Mouse (Mus musculus) olfactory bulb, adult 2 months (tissue): ENCODE data around the gene Bcl2. TPM values are rescaled to one million over a fixed set of nuclear protein-coding genes. Genes with fewer than 3 reads are reported as not detected.

Source experiments
- H3K27ac ChIP-seq: fragments of 200-500 bp; 2 replicates; pipeline ENCODE4 v1.5.1; 2012; ENCODE audit warnings: low read depth, low read length; ENCODE audit not compliant: insufficient read depth
- H3K4me1 ChIP-seq: fragments of 200-500 bp; 2 replicates; pipeline ENCODE4 v1.6.1; 2012; ENCODE audit warnings: low read length; ENCODE audit not compliant: control insufficient read depth, insufficient read depth
- H3K4me3 ChIP-seq: fragments of 200-500 bp; 2 replicates; pipeline ENCODE4 v1.5.1; 2012; ENCODE audit warnings: mild to moderate bottlenecking, low read depth, low read length, moderate library complexity; ENCODE audit not compliant: insufficient read depth
- CTCF ChIP-seq: fragments of 200-500 bp; IDR thresholded peaks from 2 replicates; pipeline ENCODE4 v1.5.1; 2012; ENCODE audit warnings: low read depth, mild to moderate bottlenecking, low read length, moderate library complexity; ENCODE audit not compliant: insufficient read depth
- POLR2A ChIP-seq: fragments of 200-500 bp; IDR thresholded peaks from 2 replicates; pipeline ENCODE4 v1.6.1; 2012; ENCODE audit warnings: mild to moderate bottlenecking, low read depth, low read length, moderate library complexity; ENCODE audit not compliant: insufficient read depth
- WGBS: fragments of 180-500 bp; shearing (Covaris S2); methylation state at CpG from one replicate; pipeline ENCODE4 v1.1.7; 2018; 5-methylcytosine and 5-hydroxymethylcytosine counted together
- polyA plus RNA-seq: library from polyadenylated mRNA; stranded (reverse); fragments of >200 nt; gene quantifications from 2 replicates; pipeline ENCODE4 v1.2.4, GENCODE M21; 2012; ENCODE audit warnings: low replicate concordance; ENCODE audit not compliant: missing spikeins, insufficient read depth, insufficient read length

Gene Bcl2
- polyA plus RNA-seq, result not detected in 2 replicates

DNA sequence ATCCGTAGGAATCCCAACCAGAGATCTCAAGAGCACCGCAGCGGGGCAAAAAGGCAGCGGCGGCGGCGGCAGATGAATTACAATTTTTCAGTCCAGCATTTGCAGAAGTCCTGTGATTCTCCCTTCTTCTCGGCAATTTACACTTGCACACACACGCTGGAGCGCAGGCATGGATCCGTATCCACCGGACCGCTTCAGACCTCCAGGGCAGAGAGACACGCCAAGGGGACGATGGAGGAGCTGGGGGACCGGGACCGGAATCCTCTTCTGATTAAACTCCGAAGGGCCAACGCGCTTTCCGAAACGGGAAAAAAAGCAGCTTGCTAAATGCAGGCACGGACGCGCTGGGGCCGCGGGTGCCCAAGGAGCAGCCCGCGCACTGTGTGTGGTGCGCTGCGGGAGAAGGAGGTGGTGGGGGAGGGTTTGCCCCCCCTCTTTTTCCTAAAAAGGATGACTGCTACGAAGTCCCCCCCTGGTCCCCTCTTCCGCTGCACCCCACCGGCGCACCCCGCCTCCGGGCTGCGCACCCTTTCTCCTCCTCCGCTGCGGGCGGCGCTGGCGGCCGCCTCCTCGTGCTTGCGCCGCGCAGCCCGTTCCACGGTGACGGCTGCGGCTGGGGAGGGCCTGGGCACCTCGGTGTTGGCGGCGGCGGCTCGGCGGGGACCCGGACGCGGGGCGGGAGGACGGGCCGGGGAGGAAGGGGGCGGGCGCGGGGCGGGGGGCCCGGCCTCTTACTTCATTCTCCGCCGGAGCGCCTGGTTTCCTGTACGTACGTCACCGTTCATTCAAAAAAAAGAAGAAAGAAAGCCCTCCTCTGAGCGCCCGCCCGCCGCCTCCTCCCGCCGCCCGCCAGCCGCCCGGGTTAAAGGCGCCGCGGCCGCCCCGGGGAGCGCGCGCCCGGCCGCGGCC, at the start of gene Bcl2:
Gene Bcl2, minus strand, starts transcription at position 654 of the 909 bp plus-strand sequence.
- TF ChIP-seq POLR2A (peak; percentile 28; the same call in 1 of the 2 replicates), CTCF (no peak)
- under 1% methylated on average over 92 of the region's 95 CpGs for WGBS
- peak within 1 kb of the TSS; percentile 59; the same call in 1 of the 2 replicates for H3K27ac ChIP-seq
- peak within 1 kb of the TSS; percentile 82 for H3K4me3 ChIP-seq
- peaks cover 7% of the 10 kb centered on the region for H3K4me1 ChIP-seq

DNA sequence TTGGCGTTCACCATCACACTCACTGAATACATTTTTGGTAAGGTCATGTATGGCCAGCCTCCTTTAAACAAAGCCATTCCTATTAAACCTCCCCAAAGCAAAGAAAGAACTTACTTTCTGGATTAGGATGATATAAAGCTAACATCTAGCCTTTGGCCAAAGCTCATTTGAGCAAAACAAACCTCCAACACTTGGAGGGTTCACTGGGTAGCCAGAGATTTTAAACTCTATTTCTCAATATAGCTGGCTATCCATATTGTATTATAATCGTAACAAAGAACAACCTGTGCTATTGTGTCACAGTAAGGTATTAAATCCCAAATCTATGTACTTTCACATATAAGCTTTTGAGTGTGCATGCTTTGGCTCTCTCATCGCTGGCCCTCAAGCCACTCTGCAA, 46.7 kb upstream of the Bcl2 start:
- no peak overlapping the region for H3K27ac ChIP-seq
- TF ChIP-seq POLR2A, result no peak
- 91% methylated on average over 3 of the region's 3 CpGs for WGBS
- H3K4me1 ChIP-seq, result peaks cover 9% of the 10 kb centered on the region
- no peak overlapping the region for H3K4me3 ChIP-seq

DNA sequence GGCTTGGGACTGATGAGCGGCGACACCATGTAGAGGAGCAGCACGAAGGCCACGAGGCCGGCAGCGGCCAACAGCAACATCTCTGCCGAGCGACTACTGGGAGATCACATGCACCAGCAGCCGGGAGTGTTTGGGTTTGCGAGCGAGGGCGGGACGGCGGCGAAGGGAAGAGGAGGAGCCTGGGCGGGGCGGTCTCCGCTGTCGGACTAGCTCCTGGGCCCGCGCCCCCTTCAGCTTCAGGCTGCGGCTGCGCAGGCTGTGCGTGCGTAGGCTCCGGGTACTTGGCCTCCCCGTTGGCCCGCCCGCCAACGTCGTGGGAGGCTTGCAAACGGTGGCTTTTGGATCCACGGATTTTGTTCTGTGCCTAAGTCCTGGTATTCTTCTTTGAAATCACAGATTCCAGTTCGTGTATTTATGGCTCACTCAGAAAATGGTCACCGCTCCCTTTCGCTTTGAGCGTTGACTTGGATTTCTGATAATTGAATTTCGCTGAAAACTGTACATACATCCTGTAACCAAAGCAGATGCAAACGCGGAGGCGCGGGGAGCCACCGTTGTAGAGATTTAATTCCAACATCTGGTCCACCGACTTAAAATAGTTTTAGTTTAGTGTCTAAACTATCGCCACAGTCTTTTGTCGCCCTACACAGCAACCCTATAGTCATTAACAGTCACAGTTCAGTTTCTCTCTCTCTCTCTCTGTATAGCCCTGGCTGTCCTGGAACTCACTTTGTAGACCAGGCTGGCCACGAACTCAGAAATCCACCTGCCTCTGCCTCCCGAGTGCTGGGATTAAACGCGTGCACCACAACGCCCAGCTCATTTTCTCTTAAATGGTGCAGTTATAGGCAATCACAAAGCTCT, 45.7 kb upstream of the Bcl2 start, which contains the start of gene Kdsr:
Gene Kdsr, minus strand, starts transcription at position 156 of the 864 bp plus-strand sequence.
- TF ChIP-seq POLR2A, result peak; percentile 72
- TF ChIP-seq CTCF, result no peak
- peak within 1 kb of the TSS; percentile 94 for H3K27ac ChIP-seq
- WGBS, result under 1% methylated on average over 51 of the region's 51 CpGs
- peaks cover 9% of the 10 kb centered on the region for H3K4me1 ChIP-seq
- H3K4me3 ChIP-seq, result peak within 1 kb of the TSS; percentile 93

DNA sequence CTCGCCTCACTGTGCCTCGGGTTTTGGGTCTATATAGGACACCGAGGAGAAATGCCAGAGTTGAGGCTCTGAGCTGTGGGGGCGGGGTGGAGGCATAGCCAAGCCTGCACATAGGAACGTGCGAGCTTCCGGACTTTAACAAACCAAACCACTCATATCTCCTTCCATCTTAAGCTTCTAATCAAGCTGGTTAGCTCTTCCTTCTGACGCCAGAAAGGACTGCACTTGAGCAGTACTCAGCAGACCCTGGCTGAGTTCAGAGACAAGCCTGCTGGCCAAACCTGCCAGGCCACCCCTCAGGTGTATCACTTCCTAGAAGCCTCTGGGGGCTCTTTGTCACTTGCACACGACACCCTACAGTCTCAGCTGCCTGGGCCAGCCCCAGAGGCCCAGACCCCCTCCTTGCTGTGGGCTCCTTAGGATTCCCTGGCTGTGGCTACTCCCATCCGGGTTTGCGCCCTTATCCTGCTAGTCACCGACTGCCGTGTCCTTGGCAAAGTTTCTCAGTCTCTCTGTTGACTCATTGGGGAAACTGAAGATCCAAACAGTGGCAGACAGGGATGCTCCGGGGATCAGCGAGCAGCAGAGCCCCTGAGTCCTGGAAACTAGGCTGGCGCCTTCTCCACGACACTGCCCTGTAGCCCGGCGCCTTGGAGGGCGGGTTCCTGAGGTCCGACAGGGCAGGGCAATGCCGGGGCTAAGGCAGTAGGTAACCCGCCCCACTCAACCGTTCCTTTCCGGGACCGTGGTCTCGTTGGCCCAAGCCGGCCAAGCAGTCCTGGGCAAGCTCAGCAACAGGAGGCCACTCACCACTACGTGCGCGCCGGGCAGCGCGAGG, 44.9 kb upstream of the Bcl2 start:
- peak overlapping the region; percentile 17; the same call in 1 of the 2 replicates for H3K27ac ChIP-seq
- peak overlapping the region; percentile 93 for H3K4me3 ChIP-seq
- WGBS, result 1% methylated on average over 34 of the region's 34 CpGs
- peaks cover 9% of the 10 kb centered on the region for H3K4me1 ChIP-seq
- TF ChIP-seq CTCF (no peak), POLR2A (no peak)

DNA sequence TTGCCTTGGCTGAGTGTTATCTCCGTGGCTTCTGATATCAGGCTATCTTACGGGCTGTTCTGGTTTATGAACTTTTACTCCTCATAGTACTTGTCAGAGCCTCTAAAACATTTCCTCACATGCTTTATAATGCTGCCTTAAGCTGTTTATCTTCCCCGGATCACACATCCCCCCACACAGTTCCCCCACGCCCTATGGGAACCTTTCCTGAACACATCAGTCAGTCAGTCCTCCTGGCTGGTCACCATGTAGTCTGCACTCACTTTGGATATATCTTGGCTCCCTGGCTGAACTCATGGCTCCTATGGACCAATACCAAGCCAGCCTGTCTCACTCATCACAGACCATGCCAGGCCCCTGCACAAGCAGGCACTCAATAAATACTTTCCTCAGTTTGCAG, 42.6 kb upstream of the Bcl2 start:
- TF ChIP-seq POLR2A, result no peak
- no peak for TF ChIP-seq CTCF
- H3K4me1 ChIP-seq, result peaks cover 9% of the 10 kb centered on the region

DNA sequence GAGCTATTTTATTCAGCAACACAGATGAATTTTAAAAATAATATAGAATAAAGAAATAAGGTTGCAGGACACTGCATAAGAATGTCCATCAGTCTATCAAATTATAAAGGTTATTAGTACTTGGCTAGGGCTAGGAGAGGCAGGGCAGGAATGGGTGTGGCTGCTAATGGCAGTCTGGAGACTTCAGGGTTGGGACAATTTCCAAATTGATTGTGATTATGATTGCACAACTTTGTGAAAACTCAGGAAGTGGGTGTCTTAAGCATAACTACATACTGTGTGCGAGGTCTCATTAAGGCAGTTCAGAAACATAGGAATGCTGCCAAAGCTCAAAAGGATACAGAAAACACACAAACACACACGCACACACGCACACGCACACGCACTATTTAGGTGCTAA, 37.9 kb upstream of the Bcl2 start:
- Histone ChIP-seq H3K4me3 (no peak overlapping the region), H3K27ac (no peak overlapping the region), H3K4me1 (no peaks in the 10 kb centered on the region)
- WGBS, result 91% methylated on average over 5 of the region's 5 CpGs
- TF ChIP-seq CTCF (no peak), POLR2A (no peak)

More for the DNA sequence above, 42.6 kb upstream of the Bcl2 start:
- Histone ChIP-seq H3K4me3 (no peak overlapping the region), H3K27ac (no peak overlapping the region)
- WGBS, result 90% methylated on average over 4 of the region's 4 CpGs

DNA sequence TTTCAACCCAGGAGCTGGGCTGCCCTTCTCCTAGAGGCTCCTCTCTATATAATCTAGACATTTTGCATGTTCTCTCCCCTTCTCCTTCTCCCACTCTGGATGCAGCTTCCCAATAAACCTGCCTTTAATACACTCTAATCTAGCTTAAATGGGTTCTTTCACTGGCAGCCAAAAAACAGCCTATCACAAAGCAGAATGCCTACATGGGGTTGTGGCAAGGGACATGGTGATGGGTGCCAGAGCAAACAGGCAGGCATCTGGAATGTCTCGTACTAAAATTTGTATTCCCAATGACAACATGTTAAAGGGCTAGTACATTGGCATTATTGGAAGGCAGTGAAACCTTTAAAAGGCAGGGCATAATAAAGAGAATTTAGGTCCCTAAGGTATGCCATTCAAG, 36.6 kb upstream of the Bcl2 start:
- H3K4me3 ChIP-seq, result no peak overlapping the region
- WGBS, result 62% methylated on average over 1 of the region's 1 CpGs
- no peak overlapping the region for H3K27ac ChIP-seq
- no peaks in the 10 kb centered on the region for H3K4me1 ChIP-seq
- no peak for TF ChIP-seq CTCF
- TF ChIP-seq POLR2A, result no peak
